Mouse (Mus musculus) embryonic facial prominence, embryonic 13.5 days (tissue): ENCODE data around the gene Gnai3. TPM values are rescaled to one million over a fixed set of nuclear protein-coding genes. Genes with fewer than 3 reads are reported as not detected.

Experiments
- ATAC-seq: fragments of 200-750 bp; cut with Nextera tagmentation; 2 replicates; pipeline ENCODE4 v1.8.0; 2017; ENCODE audit warnings: low read depth; ENCODE audit not compliant: insufficient number of reproducible peaks, insufficient read depth, low FRiP score, low TSS enrichment
- H3K27ac ChIP-seq: fragments of 300-500 bp; sonication (generic); 2 replicates; pipeline ENCODE4 v1.5.1; 2015; ENCODE audit warnings: moderate library complexity, mild to moderate bottlenecking, inconsistent platforms
- H3K27me3 ChIP-seq: fragments of 300-500 bp; sonication (generic); 2 replicates; pipeline ENCODE4 v1.6.1; 2015; ENCODE audit warnings: mild to moderate bottlenecking, inconsistent platforms
- H3K36me3 ChIP-seq: fragments of 300-500 bp; sonication (generic); 2 replicates; pipeline ENCODE4 v1.6.1; 2015; ENCODE audit warnings: mild to moderate bottlenecking, inconsistent platforms
- H3K4me1 ChIP-seq: fragments of 300-500 bp; sonication (generic); 2 replicates; pipeline ENCODE4 v1.6.1; 2015; ENCODE audit warnings: inconsistent platforms
- H3K4me2 ChIP-seq: fragments of 300-500 bp; sonication (generic); 2 replicates; pipeline ENCODE4 v1.6.1; 2015; ENCODE audit warnings: moderate library complexity, mild to moderate bottlenecking, inconsistent platforms
- H3K4me3 ChIP-seq: fragments of 300-500 bp; sonication (generic); 2 replicates; pipeline ENCODE4 v1.5.1; 2015; ENCODE audit warnings: mild to moderate bottlenecking, inconsistent platforms
- H3K9ac ChIP-seq: fragments of 300-500 bp; sonication (generic); 2 replicates; pipeline ENCODE4 v1.6.1; 2015; ENCODE audit warnings: mild to moderate bottlenecking, inconsistent platforms
- H3K9me3 ChIP-seq: fragments of 300-500 bp; sonication (generic); 2 replicates; pipeline ENCODE4 v1.6.1; 2016; ENCODE audit warnings: inconsistent platforms
- WGBS: fragments of 180-500 bp; shearing (Covaris S2); methylation state at CpG from one replicate; pipeline ENCODE4 v1.1.7; 2015; ENCODE audit warnings: mixed read lengths; 5-methylcytosine and 5-hydroxymethylcytosine counted together
- polyA plus RNA-seq: library from polyadenylated mRNA; unstranded; fragments of >200 nt; fragmentation: Nextera tagmentation; extraction: Ambion mirVana; gene quantifications from 2 replicates; pipeline ENCODE4 v1.2.1, GENCODE M21; 2015

Gnai3 gene
- polyA plus RNA-seq, 1 experiment from 2014 or later: 173 TPM

GRCm38 (mm10) chr3:108098316-108098715 lies 47.6 kb downstream of the Gnai3 start:
- H3K4me2 ChIP-seq: no peak overlapping the region
- ATAC-seq: no peak
- H3K36me3 ChIP-seq: no peaks in the 10 kb centered on the region
- no peak overlapping the region for H3K4me3 ChIP-seq
- no peaks in the 10 kb centered on the region for H3K9me3 ChIP-seq
- no peak overlapping the region for H3K27ac ChIP-seq
- no peaks in the 10 kb centered on the region for H3K4me1 ChIP-seq
- no peak overlapping the region for H3K9ac ChIP-seq
- 78% methylated on average over 6 of the region's 6 CpGs for WGBS
- H3K27me3 ChIP-seq: no peaks in the 10 kb centered on the region

- Histone ChIP-seq H3K27ac (no peak overlapping the region), H3K4me3 (no peak overlapping the region), H3K4me2 (no peak overlapping the region), H3K9me3 (no peaks in the 10 kb centered on the region), H3K36me3 (no peaks in the 10 kb centered on the region), H3K9ac (no peak overlapping the region), H3K27me3 (no peaks in the 10 kb centered on the region), H3K4me1 (no peaks in the 10 kb centered on the region)
- no peak for ATAC-seq
- WGBS: 72% methylated on average over 8 of the region's 8 CpGs
These were observed 48.3 kb downstream of the Gnai3 start for GRCm38 (mm10) chr3:108097656-108098055.

GRCm38 (mm10) chr3:108096726-108097125 lies 49.2 kb downstream of the Gnai3 start:
- 85% methylated on average over 10 of the region's 10 CpGs for WGBS
- Histone ChIP-seq H3K9me3 (no peaks in the 10 kb centered on the region), H3K4me2 (no peak overlapping the region), H3K27me3 (no peaks in the 10 kb centered on the region), H3K36me3 (no peaks in the 10 kb centered on the region), H3K9ac (no peak overlapping the region), H3K27ac (no peak overlapping the region), H3K4me1 (no peaks in the 10 kb centered on the region), H3K4me3 (no peak overlapping the region)
- ATAC-seq: no peak

DNA sequence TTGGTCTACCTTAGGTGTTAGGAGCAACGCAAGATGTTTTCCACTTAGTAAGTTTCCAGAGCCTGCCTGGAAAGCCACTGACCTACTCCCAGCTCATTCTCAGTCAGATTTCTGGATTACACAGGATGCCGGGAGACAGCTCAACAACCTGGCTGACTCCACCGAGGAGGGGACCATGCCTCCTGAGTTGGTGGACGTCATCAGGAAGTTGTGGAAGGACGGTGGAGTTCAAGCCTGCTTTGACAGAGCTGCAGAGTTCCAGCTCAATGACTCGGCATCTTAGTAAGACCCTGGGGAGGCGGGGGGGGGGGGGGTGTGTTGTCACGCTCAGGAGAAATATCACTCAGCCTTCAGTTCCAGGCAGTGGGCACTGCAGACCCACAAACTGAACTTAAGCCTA lies 49.7 kb downstream of the Gnai3 start:
- Histone ChIP-seq H3K4me1 (no peaks in the 10 kb centered on the region), H3K36me3 (no peaks in the 10 kb centered on the region), H3K9ac (no peak overlapping the region), H3K27ac (no peak overlapping the region), H3K27me3 (no peaks in the 10 kb centered on the region), H3K4me3 (no peak overlapping the region), H3K4me2 (no peak overlapping the region), H3K9me3 (no peaks in the 10 kb centered on the region)
- 73% methylated on average over 8 of the region's 8 CpGs for WGBS
- no peak for ATAC-seq

- Histone ChIP-seq H3K27me3 (no peaks in the 10 kb centered on the region), H3K4me2 (no peak overlapping the region), H3K4me1 (peaks cover 6% of the 10 kb centered on the region; the same call in 1 of the 2 replicates), H3K27ac (no peak overlapping the region), H3K9me3 (no peaks in the 10 kb centered on the region), H3K4me3 (no peak overlapping the region), H3K36me3 (no peaks in the 10 kb centered on the region), H3K9ac (no peak overlapping the region)
- no peak for ATAC-seq
- WGBS: 92% methylated on average over 12 of the region's 12 CpGs
These were observed 50.8 kb downstream of the Gnai3 start for GRCm38 (mm10) chr3:108094976-108095760.

DNA sequence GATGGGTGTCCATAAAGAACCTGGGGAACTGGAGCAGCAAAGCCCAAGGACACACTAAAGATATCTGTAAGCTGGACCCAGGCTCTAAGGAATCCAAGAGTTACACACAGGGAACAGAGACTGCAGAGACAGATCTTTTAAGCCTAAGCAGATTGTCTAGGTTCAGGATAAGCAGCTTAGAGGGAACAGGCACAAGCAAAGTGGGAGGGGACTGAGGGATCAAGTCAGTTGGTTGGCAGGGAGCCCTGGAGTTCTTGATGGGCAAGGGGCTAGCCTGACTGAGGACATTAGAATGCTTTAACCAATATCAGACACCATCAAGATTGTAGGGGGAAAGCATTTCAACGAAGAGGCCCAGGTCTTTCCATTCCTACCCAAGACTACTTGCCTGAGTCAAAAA lies 51.8 kb downstream of the Gnai3 start:
- no peak for ATAC-seq
- no peaks in the 10 kb centered on the region for H3K9me3 ChIP-seq
- 79% methylated on average over 1 of the region's 1 CpGs for WGBS
- H3K27me3 ChIP-seq: no peaks in the 10 kb centered on the region
- H3K4me3 ChIP-seq: no peak overlapping the region
- no peak overlapping the region for H3K4me2 ChIP-seq
- no peaks in the 10 kb centered on the region for H3K36me3 ChIP-seq
- H3K9ac ChIP-seq: no peak overlapping the region
- peaks cover 11% of the 10 kb centered on the region for H3K4me1 ChIP-seq
- no peak overlapping the region for H3K27ac ChIP-seq

GRCm38 (mm10) chr3:108093306-108093705 lies 52.6 kb downstream of the Gnai3 start:
- peaks cover 19% of the 10 kb centered on the region for H3K4me1 ChIP-seq
- no peaks in the 10 kb centered on the region for H3K9me3 ChIP-seq
- H3K36me3 ChIP-seq: no peaks in the 10 kb centered on the region
- H3K4me2 ChIP-seq: no peak overlapping the region
- no peaks in the 10 kb centered on the region for H3K27me3 ChIP-seq
- H3K4me3 ChIP-seq: no peak overlapping the region
- no peak overlapping the region for H3K9ac ChIP-seq
- WGBS: 64% methylated on average over 6 of the region's 6 CpGs
- no peak overlapping the region for H3K27ac ChIP-seq
- no peak for ATAC-seq

- 73% methylated on average over 15 of the region's 15 CpGs for WGBS
- Histone ChIP-seq H3K9ac (no peak within 1 kb of the TSS), H3K4me3 (no peak within 1 kb of the TSS), H3K36me3 (no peaks in the 10 kb centered on the region), H3K27me3 (no peaks in the 10 kb centered on the region), H3K9me3 (no peaks in the 10 kb centered on the region), H3K4me1 (peaks cover 21% of the 10 kb centered on the region), H3K4me2 (no peak within 1 kb of the TSS), H3K27ac (no peak within 1 kb of the TSS)
- no peak for ATAC-seq
These were observed 53.3 kb downstream of the Gnai3 start, which contains the start of gene Gnat2 for GRCm38 (mm10) chr3:108092536-108093115. Gene Gnat2 (plus strand): TSS chr3:108092789.

- Histone ChIP-seq H3K4me3 (no peak overlapping the region), H3K4me2 (no peak overlapping the region), H3K27ac (no peak overlapping the region), H3K9ac (no peak overlapping the region), H3K4me1 (peaks cover 27% of the 10 kb centered on the region), H3K27me3 (no peaks in the 10 kb centered on the region), H3K36me3 (no peaks in the 10 kb centered on the region), H3K9me3 (no peaks in the 10 kb centered on the region)
- WGBS: 80% methylated on average over 6 of the region's 6 CpGs
- no peak for ATAC-seq
These were observed 53.9 kb downstream of the Gnai3 start for GRCm38 (mm10) chr3:108092030-108092429.

DNA sequence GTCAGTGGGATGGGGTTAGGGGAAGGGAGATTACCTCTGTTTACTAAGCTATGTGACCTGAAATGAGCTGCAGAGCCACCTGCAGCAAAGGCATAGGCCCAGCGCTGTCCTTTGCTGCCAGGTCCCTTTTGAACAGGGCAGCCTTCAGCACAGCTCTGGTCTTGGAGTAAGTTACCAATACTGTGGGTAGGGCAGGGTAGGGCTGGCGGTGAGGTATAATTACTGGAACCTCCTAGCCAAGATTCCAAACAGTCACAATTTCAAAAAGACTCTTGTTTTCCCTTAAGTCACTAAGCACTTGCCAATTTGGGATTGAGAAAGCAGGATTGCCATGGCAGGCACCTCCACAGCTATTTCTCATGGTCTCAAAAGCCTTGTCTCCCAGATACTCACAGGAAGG lies 55.4 kb downstream of the Gnai3 start:
- no peak for ATAC-seq
- Histone ChIP-seq H3K9ac (no peak overlapping the region), H3K27ac (no peak overlapping the region), H3K4me1 (peaks cover 40% of the 10 kb centered on the region), H3K27me3 (no peaks in the 10 kb centered on the region), H3K36me3 (no peaks in the 10 kb centered on the region), H3K4me2 (no peak overlapping the region), H3K9me3 (no peaks in the 10 kb centered on the region), H3K4me3 (no peak overlapping the region)
- 67% methylated on average over 2 of the region's 2 CpGs for WGBS

- Histone ChIP-seq H3K4me1 (peaks cover 41% of the 10 kb centered on the region), H3K27me3 (no peaks in the 10 kb centered on the region), H3K4me2 (no peak overlapping the region), H3K9ac (no peak overlapping the region), H3K4me3 (no peak overlapping the region), H3K36me3 (no peaks in the 10 kb centered on the region), H3K27ac (0 out of 2 replicates have a peak overlapping the region, but pooled peaks have one; percentile 39), H3K9me3 (no peaks in the 10 kb centered on the region)
- no peak for ATAC-seq
- 41% methylated on average over 2 of the region's 2 CpGs for WGBS
These were observed 56.0 kb downstream of the Gnai3 start for GRCm38 (mm10) chr3:108089916-108090315.

- H3K27ac ChIP-seq: peak overlapping the region; percentile 16; the same call in 1 of the 2 replicates
- H3K9me3 ChIP-seq: no peaks in the 10 kb centered on the region
- H3K27me3 ChIP-seq: no peaks in the 10 kb centered on the region
- 39% methylated on average over 5 of the region's 5 CpGs for WGBS
- no peak for ATAC-seq
- peaks cover 51% of the 10 kb centered on the region for H3K4me1 ChIP-seq
- no peaks in the 10 kb centered on the region for H3K36me3 ChIP-seq
- no peak overlapping the region for H3K4me2 ChIP-seq
- 0 out of 2 replicates have a peak overlapping the region, but pooled peaks have one; percentile 40 for H3K9ac ChIP-seq
- no peak overlapping the region for H3K4me3 ChIP-seq
These were observed 57.0 kb downstream of the Gnai3 start for GRCm38 (mm10) chr3:108088842-108089380.
